Mouse (Mus musculus) kidney, postnatal 4 days (tissue): ENCODE results near the gene 4930502E18Rik.
A peak's percentile ranks its signal among the peaks of the same experiment; 100 is the strongest.
"Not testable (repeated sequence)": the region's sequence is repeated elsewhere in the genome, so short reads cannot be mapped to it uniquely, and the experiment has no call there.

Experiments used
- DNase-seq, 2 experiments: peaks; one replicate each; pipeline ENCODE4 v3.0.0; 2021; ENCODE audit warnings: mixed read lengths in 2 of 2

4930502E18Rik gene

DNA sequence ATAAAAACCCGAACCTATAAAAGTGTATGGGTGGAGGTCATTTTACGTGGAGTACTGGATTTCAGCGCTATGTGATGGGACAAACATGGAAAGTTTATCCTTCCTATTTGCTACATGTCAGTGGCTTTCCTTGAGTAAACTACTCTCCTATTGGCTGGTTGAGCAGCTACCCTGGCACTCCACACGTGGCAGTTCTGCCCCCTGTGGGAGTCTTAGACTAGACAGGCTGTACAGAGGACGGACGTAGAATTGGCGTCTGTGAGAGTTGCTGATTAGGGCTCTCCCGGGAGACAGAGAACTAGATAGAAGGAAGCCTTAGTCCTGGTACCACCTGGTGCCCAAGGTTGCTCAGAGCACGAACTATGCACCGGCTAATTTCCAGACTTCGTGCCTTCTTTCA lies at the start of gene 4930502E18Rik:
Gene 4930502E18Rik, plus strand, starts transcription at position 231 of the 400 bp plus-strand sequence.
- DNase-seq, result no peak

DNA sequence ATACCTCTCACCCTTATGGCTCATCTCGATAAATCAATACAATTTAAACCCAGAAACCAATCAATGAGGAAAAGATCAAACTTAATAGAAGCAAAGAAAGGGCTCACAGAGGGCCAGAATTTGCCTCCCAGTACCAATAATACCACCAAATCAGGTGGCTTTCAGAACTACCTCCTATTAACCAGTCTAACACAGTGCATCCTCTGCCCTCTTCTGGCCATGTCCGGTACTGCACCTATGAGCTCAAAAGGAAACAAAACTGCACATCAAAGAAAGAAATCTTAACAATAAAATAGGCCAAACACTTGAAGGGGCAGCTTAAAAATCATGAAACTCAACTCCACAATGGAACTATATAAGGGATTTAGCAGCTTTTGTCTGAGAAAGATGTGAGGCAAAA lies 47.7 kb upstream of the 4930502E18Rik start:
- peak; percentile 77 to 83 for DNase-seq

DNA sequence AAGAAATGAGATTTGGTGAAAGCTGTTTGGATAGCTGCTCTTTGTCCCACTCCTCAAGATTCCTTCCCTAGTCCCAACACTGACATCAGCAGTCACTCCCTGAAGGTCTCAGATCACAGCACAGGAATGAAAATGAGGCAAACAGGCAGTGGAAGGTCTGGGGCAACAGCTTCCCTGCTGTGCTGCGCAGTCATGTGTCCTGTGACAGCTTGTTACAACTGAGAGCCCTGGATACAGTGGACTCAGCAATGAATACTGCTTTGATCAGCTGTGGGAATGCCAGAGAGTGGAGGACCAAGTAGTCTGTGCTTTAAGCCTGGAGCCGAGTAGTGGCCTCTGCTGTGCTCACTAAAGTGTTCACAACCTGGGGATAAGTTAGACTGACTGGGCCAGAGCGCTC lies 42.0 kb upstream of the 4930502E18Rik start:
- DNase-seq, result peak in 1 of 2 experiments; percentile 3

DNA sequence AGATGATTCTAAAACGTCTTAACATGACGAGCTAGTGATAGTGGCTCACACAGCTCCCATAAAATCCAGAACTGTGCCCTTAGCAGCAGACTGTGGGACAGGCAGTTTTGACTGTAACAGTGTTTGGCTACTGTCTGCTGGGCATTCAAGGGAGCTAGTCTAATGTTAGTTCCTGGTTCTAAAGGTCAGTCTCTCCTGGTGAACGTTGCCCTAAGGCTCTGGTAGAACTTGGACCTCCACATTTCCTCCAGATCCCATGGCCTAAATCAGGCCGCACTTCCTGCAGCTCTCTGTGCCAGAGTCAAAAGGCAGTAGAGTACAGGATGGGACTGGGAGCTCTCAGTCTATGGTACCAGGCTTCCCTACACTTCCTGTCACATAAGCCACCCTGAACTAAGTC lies 40.0 kb upstream of the 4930502E18Rik start:
- DNase-seq, result not testable (repeated sequence)

DNA sequence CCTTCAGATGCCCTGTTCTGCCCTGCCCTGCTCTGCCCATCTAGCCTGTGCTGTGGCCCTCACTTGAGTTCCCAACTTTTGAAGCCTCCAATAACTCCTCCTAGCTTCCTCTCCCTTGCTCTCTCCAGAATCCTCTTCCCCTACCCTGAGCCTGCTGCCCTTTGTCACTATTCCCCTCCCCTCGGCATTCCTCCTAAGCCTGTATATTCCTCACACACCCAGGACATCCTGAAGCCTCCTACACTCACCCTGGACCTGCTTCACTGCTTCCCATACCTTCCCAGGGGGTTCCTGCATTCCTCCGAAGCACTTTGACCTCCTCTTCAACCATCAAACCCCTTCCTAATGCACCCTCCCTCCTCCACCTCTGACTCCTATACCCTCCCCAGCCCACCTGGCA lies 32.6 kb upstream of the 4930502E18Rik start:
- no peak for DNase-seq

DNA sequence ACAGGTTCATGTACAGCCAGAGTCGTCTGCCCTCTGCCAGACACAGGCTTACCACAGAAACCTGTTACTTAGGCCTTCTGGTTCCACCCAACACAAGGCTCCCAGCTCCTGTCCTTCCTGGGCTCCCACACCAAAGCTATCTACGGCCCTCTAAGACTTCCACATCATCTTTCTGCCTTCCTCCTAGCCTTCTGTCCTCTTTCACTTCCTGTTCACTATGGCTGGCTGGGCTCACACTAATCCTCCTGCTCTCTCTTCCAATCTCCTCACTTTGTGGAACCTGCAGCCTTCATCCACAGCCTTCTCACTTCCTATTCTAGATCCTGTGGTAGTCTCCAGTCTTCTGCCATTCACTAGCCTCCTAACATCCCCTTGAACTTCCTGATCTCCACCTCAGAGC lies 31.5 kb upstream of the 4930502E18Rik start:
- no peak for DNase-seq

DNA sequence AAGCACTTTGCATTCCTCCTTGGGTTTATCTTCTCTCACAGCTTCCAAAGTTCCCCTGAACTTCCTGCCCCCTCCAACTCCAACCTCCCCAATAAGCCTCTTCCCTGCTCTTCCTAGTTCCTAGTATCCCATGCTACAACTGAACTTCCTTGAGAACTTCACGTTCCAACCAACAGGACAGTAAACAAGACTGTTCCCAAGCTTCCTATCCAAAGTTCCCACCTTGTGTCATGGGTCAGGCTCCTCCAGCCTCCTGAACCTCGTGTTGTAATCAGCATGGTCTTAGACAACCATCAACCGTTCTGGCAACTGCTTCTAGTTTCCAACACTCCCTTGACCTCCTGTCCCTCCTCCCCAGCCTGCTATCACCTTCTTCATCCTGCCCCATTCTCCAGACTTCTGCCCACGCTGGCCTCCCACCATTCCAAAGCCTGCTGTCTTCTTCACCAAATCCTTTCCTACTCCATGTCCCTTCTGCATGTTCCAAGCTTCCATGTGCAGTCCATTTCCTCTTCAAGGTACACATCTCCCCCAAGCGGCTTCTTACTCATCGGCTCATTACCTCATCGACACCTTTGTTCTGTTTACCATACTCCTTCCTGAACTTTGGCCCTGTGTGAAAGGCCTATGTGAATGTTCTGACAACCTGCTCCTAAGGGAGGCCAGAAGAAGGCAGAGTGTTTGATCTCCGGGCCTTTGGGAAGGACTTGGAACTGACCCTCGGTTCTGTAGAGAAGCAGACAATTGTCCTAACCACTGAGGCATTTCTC lies 30.4 kb upstream of the 4930502E18Rik start:
- DNase-seq, result no peak

DNA sequence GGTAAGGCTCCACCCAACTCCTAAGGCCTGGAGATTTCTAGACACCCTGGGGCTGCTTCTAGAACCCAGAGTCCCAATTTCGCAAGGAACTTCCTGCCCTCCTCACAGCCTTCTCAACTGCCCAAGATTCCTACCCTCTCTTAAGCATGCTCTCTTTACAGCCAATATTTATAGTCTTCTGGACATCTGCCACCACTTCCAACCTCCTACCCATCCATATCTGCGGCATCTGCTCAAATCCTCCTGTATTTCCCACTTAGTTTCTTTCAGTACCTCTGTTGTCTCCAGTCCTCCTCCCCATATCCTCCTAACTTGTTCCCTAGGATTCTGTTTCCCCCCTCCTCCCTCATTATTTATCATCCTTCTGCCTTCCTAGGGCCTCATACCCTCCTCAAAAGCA lies 25.4 kb upstream of the 4930502E18Rik start:
- DNase-seq, result no peak

DNA sequence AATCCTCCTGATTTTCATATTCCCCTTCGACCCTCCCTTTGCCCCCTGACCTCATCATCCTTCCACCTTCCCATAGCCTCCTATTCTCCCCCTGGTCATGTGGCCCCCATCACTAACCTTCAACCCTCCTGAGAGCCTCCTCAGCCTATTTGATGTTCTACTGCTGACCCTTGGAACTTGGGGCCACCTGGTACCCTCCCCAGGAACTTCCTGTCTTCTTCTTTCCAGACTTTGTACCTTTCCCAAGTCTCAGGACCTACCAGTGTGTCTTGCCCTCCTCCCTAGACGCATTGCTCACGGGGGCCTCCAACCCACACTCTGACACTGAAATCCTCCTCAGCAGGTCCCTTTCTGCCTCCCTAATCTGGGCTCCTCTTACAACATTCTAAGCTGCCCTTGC lies 22.0 kb upstream of the 4930502E18Rik start:
- no peak for DNase-seq

DNA sequence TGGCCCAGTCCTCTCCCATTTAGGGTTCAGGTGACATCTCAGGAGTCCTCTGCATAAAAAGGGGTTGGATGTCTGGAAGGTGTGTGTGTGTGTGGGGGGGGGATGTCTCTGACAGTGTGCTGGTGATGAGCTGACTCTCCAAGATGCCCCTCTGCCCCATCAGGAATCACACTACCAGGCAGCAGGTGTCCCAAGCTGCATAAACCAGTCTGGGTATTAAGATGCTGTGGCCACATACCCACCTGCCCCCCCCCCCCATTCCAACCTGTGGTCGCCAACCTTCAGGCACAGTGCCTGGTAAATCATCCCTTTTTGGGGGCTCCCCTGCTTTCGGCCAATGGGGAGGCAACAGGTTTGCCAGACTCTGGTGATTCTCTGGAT lies 8.7 kb upstream of the 4930502E18Rik start:
- no peak for DNase-seq

DNA sequence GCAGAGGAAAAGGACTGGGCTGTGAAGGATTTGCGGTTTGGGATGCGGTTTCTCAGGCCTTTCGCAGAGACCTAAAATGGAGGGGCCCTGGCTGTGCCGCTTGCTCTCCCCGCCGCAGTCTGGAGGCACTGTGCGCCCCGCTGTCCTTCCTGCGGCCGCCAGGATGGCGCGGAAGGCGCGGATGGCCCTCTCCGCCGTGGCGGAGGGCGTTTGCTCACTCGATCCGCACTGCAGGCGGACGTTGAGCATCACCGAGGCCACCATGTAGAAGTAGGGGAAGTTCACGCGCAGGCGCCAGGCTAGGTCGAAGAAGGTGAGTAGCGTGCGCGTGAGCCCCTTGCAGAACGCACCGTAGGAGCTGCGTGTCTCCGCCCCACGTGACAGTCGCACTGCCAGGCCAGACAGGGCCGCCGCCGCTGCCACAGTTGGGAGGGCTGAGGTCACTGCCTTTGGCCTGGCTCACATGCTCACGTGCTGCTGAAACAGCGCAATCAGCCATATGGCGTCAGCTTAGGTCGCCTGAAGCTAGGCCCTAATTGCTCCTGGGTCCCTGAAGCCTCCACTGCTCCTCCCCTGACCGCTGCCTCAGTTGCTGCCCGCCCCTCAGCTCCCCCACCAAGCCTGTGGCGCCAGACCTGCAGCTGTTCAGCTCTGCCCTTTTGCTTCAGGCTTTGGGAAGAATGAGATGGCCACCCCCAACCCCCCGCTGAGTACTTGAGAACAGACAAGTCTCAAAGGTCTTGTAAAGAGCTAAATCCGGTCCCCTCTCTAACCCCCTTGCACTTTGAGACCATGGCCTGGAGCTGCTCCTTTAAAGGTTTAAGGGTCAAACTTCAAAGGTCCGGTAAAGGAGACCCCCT lies 8.1 kb upstream of the 4930502E18Rik start:
- peak; percentile 32 to 57 for DNase-seq

DNA sequence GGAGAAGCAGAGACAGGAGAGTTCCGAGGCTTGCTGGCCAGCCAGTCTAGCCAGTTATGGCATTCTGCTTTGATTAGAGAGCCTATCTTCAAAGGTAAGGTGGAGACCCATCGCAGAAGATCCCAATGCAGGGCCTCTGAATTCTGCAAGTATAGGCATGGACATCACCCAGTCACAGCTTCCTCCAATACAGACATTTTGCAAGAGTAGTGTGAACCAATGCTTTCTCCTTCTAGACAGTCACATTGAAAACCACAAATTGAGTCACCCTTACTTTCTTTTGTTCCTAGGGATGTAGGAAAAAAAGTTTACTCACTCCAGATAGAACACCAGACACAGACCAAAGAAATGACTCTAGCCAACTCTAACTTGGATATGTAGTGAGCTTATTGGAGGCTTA lies 4.3 kb downstream of the 4930502E18Rik start:
- DNase-seq, result no peak

DNA sequence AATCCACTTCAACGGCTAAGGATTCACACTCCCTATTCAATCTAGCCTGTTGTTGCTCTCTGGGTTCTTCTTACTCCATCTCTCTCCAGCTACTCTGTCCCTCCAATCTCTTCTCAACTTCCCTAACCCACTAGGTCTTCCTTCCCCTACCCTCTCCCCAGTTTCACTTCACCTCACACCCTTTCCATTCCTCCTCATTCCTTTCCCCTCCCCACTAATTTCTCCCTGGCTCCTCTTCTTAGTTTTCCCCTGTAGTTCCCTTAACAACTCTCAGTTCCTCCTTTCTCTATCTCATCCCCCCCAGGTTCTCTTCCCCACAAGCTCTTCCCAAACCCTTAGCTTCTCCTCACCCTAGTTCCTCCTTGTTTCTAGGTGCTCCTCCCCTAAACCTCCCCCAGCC lies 28.2 kb downstream of the 4930502E18Rik start:
- no peak for DNase-seq

DNA sequence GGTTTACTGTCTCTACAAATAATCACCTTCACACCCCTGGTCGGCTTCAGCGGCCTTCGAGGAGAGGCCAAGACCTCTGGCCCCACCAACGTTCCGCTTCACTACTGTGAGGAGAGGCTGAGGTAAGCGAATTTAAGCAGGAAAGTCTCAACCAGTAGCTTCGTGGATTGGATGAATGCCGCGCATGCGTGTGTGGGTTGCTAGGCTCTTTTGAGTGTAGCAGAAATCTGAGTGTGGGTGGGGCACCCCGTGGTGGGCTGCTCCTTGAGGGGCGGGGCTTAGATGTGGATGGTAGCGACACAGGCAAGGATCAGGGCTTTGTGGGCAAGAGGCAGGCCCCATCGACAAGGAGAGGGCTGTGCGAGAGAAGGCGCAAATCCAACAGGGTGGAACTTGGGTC lies 33.1 kb downstream of the 4930502E18Rik start, which contains the start of gene 1700013H16Rik:
Gene 1700013H16Rik, minus strand, starts transcription at position 96 of the 400 bp plus-strand sequence.
- no peak for DNase-seq

DNA sequence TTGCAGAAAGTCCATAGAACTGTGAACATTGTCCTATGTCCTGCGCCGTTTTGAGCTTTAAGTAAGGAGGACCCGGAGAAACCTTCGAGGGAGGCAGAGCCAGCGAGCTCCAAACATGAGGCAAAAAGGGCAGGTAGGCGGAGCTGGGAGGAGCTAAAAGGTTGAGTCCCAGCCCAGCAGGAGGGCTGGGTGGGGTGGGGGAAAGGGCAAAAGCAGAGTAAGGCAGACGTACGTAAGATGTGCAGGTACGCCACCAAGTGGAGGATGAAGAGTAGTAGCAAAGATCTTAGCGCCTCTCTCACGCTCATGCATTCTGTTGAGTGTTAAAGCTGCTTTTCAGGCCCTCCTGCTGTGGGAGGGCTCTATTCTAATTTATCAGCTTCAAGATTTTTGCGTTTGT lies 51.6 kb downstream of the 4930502E18Rik start, which contains the start of gene Zfp36l3:
Gene Zfp36l3, minus strand, starts transcription at position 119 of the 400 bp plus-strand sequence.
- no peak for DNase-seq
